13 mouse cellular contexts compared by ENCODE assay signal in genomic region chr2:135866421-135866820, GRCm38 (mm10).
DNase-seq lines count a peak whose midpoint lies in the region; ATAC-seq lines count a peak whose summit lies in the region.
"Had no signal": no experiment of that assay in that cellular context is flagged by ENCODE, and none has a peak within 500 bp of the region (broad histone marks: within the 10 kb centered on the region; RNA-seq: fewer than 3 reads in every experiment).

No protein-coding gene starts in this region.

- no peak overlapping the region for H3K4me2 ChIP-seq in hindbrain, embryonic 13.5 days
- H3K4me2 ChIP-seq in hindbrain, embryonic 12.5 days (replicated peaks) = no peak overlapping the region
- H3K4me2 ChIP-seq in embryonic facial prominence, embryonic 14.5 days (ENCODE audit: low read depth, low read length) = peak overlapping the region; percentile 17; the same call in 1 of the 2 replicates
- H3K4me2 ChIP-seq in midbrain, embryonic 14.5 days (ENCODE audit: low read length) = no peak overlapping the region
- H3K4me2 ChIP-seq: hindbrain, embryonic 15.5 days; kidney, embryonic 15.5 days had no signal

- H3K27ac ChIP-seq in hindbrain, embryonic 13.5 days = no peak overlapping the region; the same call in 1 of the 2 replicates
- H3K27ac ChIP-seq in hindbrain, embryonic 12.5 days = no peak overlapping the region
- no peak overlapping the region for H3K27ac ChIP-seq in embryonic facial prominence, embryonic 14.5 days (replicated peaks; ENCODE audit: low read depth, low read length)
- H3K27ac ChIP-seq in midbrain, embryonic 14.5 days (replicated peaks; ENCODE audit: low read depth, low read length) = 0 out of 2 replicates have a peak overlapping the region, but pooled peaks have one; percentile 32
- H3K27ac ChIP-seq: heart, embryonic 10.5 days; hindbrain, embryonic 15.5 days; kidney, embryonic 15.5 days had no signal

- H3K4me1 ChIP-seq in hindbrain, embryonic 13.5 days (replicated peaks) = 0 out of 2 replicates have a peak, but pooled peaks cover 9% of the 10 kb centered on the region
- no peaks in the 10 kb centered on the region; the same call in 1 of the 2 replicates for H3K4me1 ChIP-seq in hindbrain, embryonic 12.5 days
- H3K4me1 ChIP-seq in embryonic facial prominence, embryonic 14.5 days (ENCODE audit: control insufficient read depth, insufficient read depth, low read length) = peaks cover 15% of the 10 kb centered on the region
- no peaks in the 10 kb centered on the region for H3K4me1 ChIP-seq in midbrain, embryonic 14.5 days (ENCODE audit: control insufficient read depth, insufficient read depth, low read length)

- H3K27me3 ChIP-seq in hindbrain, embryonic 13.5 days = no peaks in the 10 kb centered on the region
- H3K27me3 ChIP-seq in hindbrain, embryonic 12.5 days = no peaks in the 10 kb centered on the region
- H3K27me3 ChIP-seq in embryonic facial prominence, embryonic 14.5 days (replicated peaks; ENCODE audit: control insufficient read depth, insufficient read depth, low read length) = no peaks in the 10 kb centered on the region
- no peaks in the 10 kb centered on the region for H3K27me3 ChIP-seq in midbrain, embryonic 14.5 days (ENCODE audit: control insufficient read depth, insufficient read depth, low read length)
- H3K27me3 ChIP-seq: hindbrain, embryonic 15.5 days; kidney, embryonic 15.5 days had no signal

- peak; percentile 70 for DNase-seq in embryo, embryonic 11 days
- peak; percentile 64 for DNase-seq in embryonic facial prominence, embryonic 14.5 days (ENCODE audit: low spot score)
- DNase-seq in midbrain, embryonic 14.5 days = no peak
- DNase-seq in cerebellum, postnatal 4 days (ENCODE audit: low spot score in 2 of 2) = no peak
- no peak for DNase-seq in kidney, adult 11 months
- DNase-seq: cerebellum, adult 2 months; spleen, adult 18-20 months had no signal

- no peak overlapping the region for H3K4me3 ChIP-seq in hindbrain, embryonic 13.5 days
- no peak overlapping the region for H3K4me3 ChIP-seq in hindbrain, embryonic 12.5 days
- no peak overlapping the region for H3K4me3 ChIP-seq in embryonic facial prominence, embryonic 14.5 days (ENCODE audit: low read depth, low read length)
- H3K4me3 ChIP-seq in midbrain, embryonic 14.5 days (replicated peaks; ENCODE audit: low read depth, low read length) = no peak overlapping the region
- H3K4me3 ChIP-seq: heart, embryonic 10.5 days; hindbrain, embryonic 15.5 days; kidney, embryonic 15.5 days had no signal

- peak; percentile 39; the same call in 1 of the 2 replicates for ATAC-seq in hindbrain, embryonic 13.5 days (ENCODE audit: low FRiP score)
- ATAC-seq in hindbrain, embryonic 12.5 days (ENCODE audit: low FRiP score) = no peak
- ATAC-seq in embryonic facial prominence, embryonic 14.5 days (ENCODE audit: low read depth) = peak; percentile 62
- ATAC-seq in midbrain, embryonic 14.5 days (ENCODE audit: low FRiP score, low TSS enrichment) = no peak
- ATAC-seq: CD4-positive, CD25-positive, alpha-beta regulatory T cell, adult 4 months had no signal

- whole genome bisulfite sequencing in hindbrain, embryonic 13.5 days = 58% methylated on average over 9 of the region's 9 CpGs
- WGBS in hindbrain, embryonic 12.5 days = 49% methylated on average over 9 of the region's 9 CpGs
- 14% methylated on average over 9 of the region's 9 CpGs for WGBS in embryonic facial prominence, embryonic 14.5 days
- WGBS in midbrain, embryonic 14.5 days = 68% methylated on average over 9 of the region's 9 CpGs

- H3K9me3 ChIP-seq in hindbrain, embryonic 13.5 days = no peaks in the 10 kb centered on the region
- no peaks in the 10 kb centered on the region for H3K9me3 ChIP-seq in hindbrain, embryonic 12.5 days (replicated peaks)
- no peaks in the 10 kb centered on the region for H3K9me3 ChIP-seq in embryonic facial prominence, embryonic 14.5 days (ENCODE audit: control insufficient read depth, low read length)
- H3K9me3 ChIP-seq in midbrain, embryonic 14.5 days (ENCODE audit: control insufficient read depth, low read length) = no peaks in the 10 kb centered on the region
- H3K9me3 ChIP-seq: heart, embryonic 10.5 days; hindbrain, embryonic 15.5 days; kidney, embryonic 15.5 days had no signal

- H3K36me3 ChIP-seq in hindbrain, embryonic 13.5 days = no peaks in the 10 kb centered on the region
- no peaks in the 10 kb centered on the region for H3K36me3 ChIP-seq in hindbrain, embryonic 12.5 days
- H3K36me3 ChIP-seq in embryonic facial prominence, embryonic 14.5 days (ENCODE audit: control insufficient read depth, insufficient read depth, low read length) = no peaks in the 10 kb centered on the region
- H3K36me3 ChIP-seq in midbrain, embryonic 14.5 days (ENCODE audit: control insufficient read depth, insufficient read depth, low read length) = no peaks in the 10 kb centered on the region
- H3K36me3 ChIP-seq: heart, embryonic 10.5 days; hindbrain, embryonic 15.5 days; kidney, embryonic 15.5 days had no signal

- no peak overlapping the region for H3K9ac ChIP-seq in hindbrain, embryonic 13.5 days
- H3K9ac ChIP-seq in hindbrain, embryonic 12.5 days = no peak overlapping the region
- no peak overlapping the region for H3K9ac ChIP-seq in embryonic facial prominence, embryonic 14.5 days (ENCODE audit: low read depth, low read length)
- H3K9ac ChIP-seq in midbrain, embryonic 14.5 days (replicated peaks; ENCODE audit: low read length) = no peak overlapping the region
- H3K9ac ChIP-seq: hindbrain, embryonic 15.5 days; kidney, embryonic 15.5 days had no signal

Comparison
In these comparisons a context has a peak if more than half of its experiments do, and no peak if none do; other contexts are left out.
1. ATAC-seq: peak in hindbrain, embryonic 13.5 days (single experiment) and embryonic facial prominence, embryonic 14.5 days (single experiment); none in hindbrain, embryonic 12.5 days (single experiment) and midbrain, embryonic 14.5 days (single experiment).
2. DNase-seq: peak in embryo, embryonic 11 days (single experiment) and embryonic facial prominence, embryonic 14.5 days (single experiment); none in midbrain, embryonic 14.5 days (single experiment), cerebellum, postnatal 4 days (0 of 2) and kidney, adult 11 months (single experiment).